ENCODE assay signal across 8 mouse cellular contexts in genomic region chr7:130073890-130074819, GRCm38 (mm10).
A peak's percentile ranks its signal among the peaks of the same experiment; 100 is the strongest.
DNase-seq lines count a peak whose midpoint lies in the region; ATAC-seq and TF ChIP-seq lines count a peak whose summit lies in the region.

No protein-coding gene starts in this region.

- ATAC-seq in heart, embryonic 14.5 days (ENCODE audit: insufficient number of reproducible peaks, insufficient read depth, low FRiP score, low read depth) = no peak
- ATAC-seq in erythroblast, adult 5-6 weeks (replicated peaks; ENCODE audit: low FRiP score, poor library complexity, severe bottlenecking) = no peak

- WGBS in heart, embryonic 14.5 days = 22% methylated on average over 27 of the region's 27 CpGs
- WGBS in olfactory bulb, adult 2 months = 32% methylated on average over 27 of the region's 27 CpGs

- no peaks in the 10 kb centered on the region for H3K36me3 ChIP-seq in heart, embryonic 14.5 days (ENCODE audit: control insufficient read depth, insufficient read depth, low read length)

- DNase-seq in frontal cortex, postnatal 36 days (ENCODE audit: low spot score in 2 of 2) = peak; percentile 13 to 18
- no peak for DNase-seq in frontal cortex, postnatal 14 days (ENCODE audit: low spot score in 2 of 2)
- DNase-seq in embryo, embryonic 11 days = peak; percentile 85
- DNase-seq in kidney, postnatal 36 days = peak; percentile 14 to 45
- peak; percentile 43 to 47 for DNase-seq in lung, adult 18-20 months

- peaks cover 4 to 14% of the 10 kb centered on the region in 2 experiments for H3K4me1 ChIP-seq in heart, embryonic 14.5 days (ENCODE audit: control insufficient read depth in 2 of 2, insufficient read depth in 2 of 2, low read length in 2 of 2)
- peaks cover 9% of the 10 kb centered on the region for H3K4me1 ChIP-seq in olfactory bulb, adult 2 months (ENCODE audit: control insufficient read depth, insufficient read depth, low read length)

- peak overlapping the region; percentile 65 for H3K4me2 ChIP-seq in heart, embryonic 14.5 days (ENCODE audit: low read length)

- peak overlapping the region; percentile 42; the same call in 1 of the 2 replicates for H3K9ac ChIP-seq in heart, embryonic 14.5 days (ENCODE audit: low read length)

- peak overlapping the region in 1 of 2 experiments; percentile 21; a peak in 1 of 4 replicates for H3K27ac ChIP-seq in heart, embryonic 14.5 days (replicated peaks in 1 of 2; ENCODE audit: control insufficient read depth in 1 of 2, insufficient read depth in 1 of 2, low read depth in 2 of 2, low read length in 2 of 2)
- no peak overlapping the region for H3K27ac ChIP-seq in olfactory bulb, adult 2 months (ENCODE audit: insufficient read depth, low read depth, low read length)

- H3K4me3 ChIP-seq in heart, embryonic 14.5 days (ENCODE audit: control insufficient read depth in 1 of 2, insufficient read depth in 1 of 2, low read depth in 1 of 2, low read length in 2 of 2) = peak overlapping the region; percentile 31 to 46
- H3K4me3 ChIP-seq in olfactory bulb, adult 2 months (ENCODE audit: insufficient read depth, low read depth, low read length) = peak overlapping the region; percentile 24

- no peak for TF ChIP-seq CTCF in olfactory bulb, adult 2 months (IDR thresholded peaks at IDR 0.05; ENCODE audit: insufficient read depth, low read depth, low read length)

- no peak for TF ChIP-seq POLR2A in olfactory bulb, adult 2 months (IDR thresholded peaks at IDR 0.05; ENCODE audit: insufficient read depth, low read depth, low read length)

- H3K9me3 ChIP-seq in heart, embryonic 14.5 days (ENCODE audit: control insufficient read depth, low read length) = no peaks in the 10 kb centered on the region

- H3K27me3 ChIP-seq in heart, embryonic 14.5 days (ENCODE audit: control insufficient read depth, insufficient read depth, low read length) = peaks cover 3% of the 10 kb centered on the region; the same call in 1 of the 2 replicates

Comparison
In these comparisons a context has a peak if more than half of its experiments do, and no peak if none do; other contexts are left out.
1. DNase-seq: peak in frontal cortex, postnatal 36 days (2 of 2), embryo, embryonic 11 days (single experiment), kidney, postnatal 36 days (2 of 2) and lung, adult 18-20 months (2 of 2); none in frontal cortex, postnatal 14 days (0 of 2).